Mouse (Mus musculus) liver, embryonic 11.5 days (tissue): ENCODE data around the gene Wdr62. TPM values are rescaled to one million over a fixed set of nuclear protein-coding genes. Genes with fewer than 3 reads are reported as not detected.

ENCODE experiments used
- ATAC-seq: fragments of 200-750 bp; cut with Nextera tagmentation; replicated peaks from 2 replicates; pipeline ENCODE4 v1.8.0; 2017; ENCODE audit warnings: moderate number of reproducible peaks, mild to moderate bottlenecking, moderate TSS enrichment, moderate library complexity; ENCODE audit not compliant: low FRiP score
- DNase-seq: peaks from one replicate; pipeline ENCODE4 v3.0.0-alpha.2; 2017; ENCODE audit warnings: low spot score
- H3K27ac ChIP-seq: fragments of 300-500 bp; sonication (generic); 2 replicates; pipeline ENCODE4 v1.5.1; 2014; ENCODE audit warnings: mild to moderate bottlenecking, low read depth, low read length, control low read depth
- H3K27me3 ChIP-seq: fragments of 300-500 bp; sonication (generic); replicated peaks from 2 replicates; pipeline ENCODE4 v1.6.1; 2014; ENCODE audit warnings: low read length, mixed read lengths; ENCODE audit not compliant: control insufficient read depth, insufficient read depth
- H3K36me3 ChIP-seq: fragments of 300-500 bp; sonication (generic); 2 replicates; pipeline ENCODE4 v1.6.1; 2014; ENCODE audit warnings: mild to moderate bottlenecking, low read length, moderate library complexity, mixed read lengths; ENCODE audit not compliant: control insufficient read depth, insufficient read depth
- H3K4me1 ChIP-seq: fragments of 300-500 bp; sonication (generic); replicated peaks from 2 replicates; pipeline ENCODE4 v1.6.1; 2014; ENCODE audit warnings: low read length, mixed read lengths; ENCODE audit not compliant: control insufficient read depth, insufficient read depth
- H3K4me2 ChIP-seq: fragments of 300-500 bp; sonication (generic); 2 replicates; pipeline ENCODE4 v1.6.1; 2014; ENCODE audit warnings: mild to moderate bottlenecking, control low read depth, moderate library complexity
- H3K4me3 ChIP-seq: fragments of 300-500 bp; sonication (generic); 2 replicates; pipeline ENCODE4 v1.5.1; 2014; ENCODE audit warnings: low read depth, low read length, control low read depth
- H3K9ac ChIP-seq: fragments of 300-500 bp; sonication (generic); 2 replicates; pipeline ENCODE4 v1.6.1; 2014; ENCODE audit warnings: low read depth, low read length, control low read depth
- H3K9me3 ChIP-seq: fragments of 300-500 bp; sonication (generic); 2 replicates; pipeline ENCODE4 v1.6.1; 2016; ENCODE audit warnings: low read length, inconsistent platforms, mixed read lengths; ENCODE audit not compliant: control insufficient read depth
- WGBS: fragments of 180-500 bp; shearing (Covaris S2); extraction: QIAGEN DNeasy Blood & Tissue Kit; methylation state at CpG from one replicate; pipeline ENCODE4 v1.1.7; 2014; 5-methylcytosine and 5-hydroxymethylcytosine counted together
- polyA plus RNA-seq: library from polyadenylated mRNA; unstranded; fragments of >200 nt; fragmentation: Nextera tagmentation; extraction: Ambion mirVana; gene quantifications from 2 replicates; pipeline ENCODE4 v1.2.1, GENCODE M21; 2014

Wdr62 gene
- polyA plus RNA-seq, 1 experiment from 2014 or later = 16.0 TPM

DNA sequence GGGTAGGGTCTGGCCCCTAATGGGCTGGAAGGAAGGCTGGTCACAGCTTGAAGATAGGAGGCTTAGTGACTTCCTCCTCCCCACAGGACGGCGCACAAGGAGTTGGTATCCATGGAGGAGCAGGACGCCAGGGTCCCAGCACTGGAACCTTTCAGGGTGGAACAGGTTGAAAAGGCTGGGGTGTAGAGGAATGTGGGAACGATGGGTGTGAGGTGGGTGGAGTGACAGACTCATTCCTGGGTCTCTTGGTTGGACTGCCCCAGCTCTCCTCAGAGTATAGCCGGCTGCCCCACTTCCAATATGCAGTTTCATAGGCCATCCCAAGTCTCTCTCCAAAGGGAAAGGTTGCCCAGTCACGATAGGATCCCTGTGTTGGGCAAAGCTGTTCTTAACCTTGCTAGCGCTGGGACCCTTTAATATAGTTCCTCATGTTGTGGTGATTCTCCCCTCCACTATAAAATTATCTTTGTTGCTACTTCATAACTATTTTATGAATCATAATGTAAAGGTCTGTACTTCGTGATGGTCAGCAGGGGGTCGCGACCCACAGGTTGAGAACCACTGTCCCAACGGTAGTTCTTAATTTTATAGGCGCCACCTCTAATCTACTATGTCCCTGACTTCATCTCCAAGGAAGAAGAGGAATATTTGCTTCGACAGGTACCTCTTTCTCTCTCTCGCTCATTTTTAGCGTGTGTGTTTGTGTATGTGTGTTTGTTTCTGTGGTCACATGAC, 29.3 kb upstream of the Wdr62 start:
- Histone ChIP-seq H3K4me3 (peak overlapping the region; percentile 63), H3K27me3 (no peaks in the 10 kb centered on the region), H3K9me3 (no peaks in the 10 kb centered on the region), H3K27ac (no peak overlapping the region), H3K9ac (peak overlapping the region; percentile 65), H3K4me2 (peak overlapping the region; percentile 95), H3K4me1 (peaks cover 18% of the 10 kb centered on the region), H3K36me3 (peaks cover 3% of the 10 kb centered on the region; the same call in 1 of the 2 replicates)
- 58% methylated on average over 15 of the region's 15 CpGs for WGBS
- DNase-seq (no peak), ATAC-seq (no peak)

DNA sequence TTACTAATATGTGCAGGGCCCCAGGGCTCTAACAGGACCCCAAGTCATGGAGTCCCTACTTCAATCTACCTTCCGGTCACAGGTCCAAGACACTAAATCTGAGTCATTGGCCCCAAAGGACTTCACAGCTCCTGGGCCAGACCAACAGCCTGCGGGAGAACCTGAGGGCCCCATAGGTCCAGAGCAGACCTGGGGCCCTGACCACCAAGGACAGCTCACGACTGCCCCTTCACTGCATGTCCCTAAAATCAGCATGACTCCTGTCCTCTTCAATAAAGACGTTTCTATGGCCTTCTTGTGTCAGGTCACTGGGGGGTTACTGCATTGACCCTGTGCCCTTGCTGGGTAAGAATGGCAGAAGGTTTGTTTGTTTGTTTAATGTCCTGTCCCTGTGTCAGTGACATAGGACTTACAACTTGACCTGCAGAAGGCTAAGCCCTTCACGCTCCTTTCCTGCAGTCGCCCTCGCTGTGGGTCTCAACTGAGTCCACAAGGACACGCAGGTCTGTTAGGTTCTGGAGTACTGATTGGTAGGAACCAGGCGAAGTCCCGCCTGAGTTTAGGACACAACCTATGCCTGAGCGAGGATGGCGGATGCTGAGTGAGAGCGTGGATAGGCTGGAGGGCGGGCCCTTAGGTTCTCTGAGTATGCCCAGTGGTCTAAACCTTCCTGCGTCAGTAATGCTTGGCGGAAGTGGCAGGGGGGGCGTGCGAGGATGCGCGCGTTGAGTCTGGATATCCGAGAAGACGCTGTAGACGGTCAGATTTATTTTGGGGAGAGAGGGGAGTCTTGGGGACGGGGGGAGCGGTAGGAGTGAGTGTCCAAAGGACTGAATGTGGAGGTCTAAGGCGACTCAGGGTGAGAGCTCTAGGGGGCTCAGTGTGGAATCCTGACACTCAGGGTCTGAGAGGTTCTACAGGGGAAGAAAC, 28.1 kb upstream of the Wdr62 start, which contains the start of gene Alkbh6:
Gene Alkbh6, plus strand, starts transcription at position 642 of the 930 bp plus-strand sequence.
- peak within 1 kb of the TSS; percentile 95 for H3K4me2 ChIP-seq
- no peaks in the 10 kb centered on the region for H3K9me3 ChIP-seq
- peak; percentile 100 for ATAC-seq
- H3K27ac ChIP-seq = peak within 1 kb of the TSS; percentile 26; the same call in 1 of the 2 replicates
- peaks cover 6% of the 10 kb centered on the region; the same call in 1 of the 2 replicates for H3K36me3 ChIP-seq
- peak; percentile 84 for DNase-seq
- peak within 1 kb of the TSS; percentile 65 for H3K9ac ChIP-seq
- H3K4me1 ChIP-seq = peaks cover 11% of the 10 kb centered on the region
- 5% methylated on average over 27 of the region's 27 CpGs for WGBS
- H3K27me3 ChIP-seq = no peaks in the 10 kb centered on the region
- H3K4me3 ChIP-seq = peak within 1 kb of the TSS; percentile 63

DNA sequence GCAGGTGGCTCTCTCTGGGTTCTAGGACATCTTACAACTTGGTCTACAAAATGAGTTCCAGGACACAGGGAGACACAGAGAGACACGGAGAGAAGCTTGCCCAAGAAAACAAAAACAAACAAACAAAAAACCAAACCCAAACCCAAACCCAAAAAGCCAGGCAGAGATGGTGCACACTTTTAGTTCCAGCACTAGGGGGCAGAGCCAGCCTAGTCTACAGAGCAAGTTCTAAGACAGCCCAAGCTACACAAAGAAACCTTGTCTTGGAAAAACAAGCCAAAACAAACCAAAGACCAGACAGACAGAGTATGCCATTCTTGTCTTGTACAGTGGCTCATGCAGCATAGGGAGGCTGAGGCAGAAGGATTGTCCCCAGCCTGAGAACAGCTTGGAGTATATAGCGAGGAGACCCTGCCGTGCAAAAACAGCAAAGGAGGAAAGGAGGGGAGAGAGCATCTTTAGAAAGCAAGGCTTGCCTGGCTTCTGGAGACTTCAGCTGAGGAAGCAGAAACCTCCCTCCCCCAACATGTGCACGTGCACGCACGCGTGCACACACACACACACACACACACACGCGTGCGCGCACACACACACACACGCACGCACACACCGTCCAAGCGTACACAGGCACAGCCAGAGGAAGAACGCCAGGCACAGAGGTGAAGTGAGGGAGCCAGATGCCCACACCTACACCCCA, 26.0 kb upstream of the Wdr62 start:
- Histone ChIP-seq H3K4me3 (no peak overlapping the region), H3K9me3 (no peaks in the 10 kb centered on the region), H3K9ac (no peak overlapping the region), H3K27me3 (no peaks in the 10 kb centered on the region), H3K27ac (no peak overlapping the region), H3K4me1 (peaks cover 11% of the 10 kb centered on the region), H3K36me3 (peaks cover 6% of the 10 kb centered on the region; the same call in 1 of the 2 replicates), H3K4me2 (no peak overlapping the region)
- no peak for ATAC-seq
- 87% methylated on average over 16 of the region's 16 CpGs for WGBS
- DNase-seq = no peak

DNA sequence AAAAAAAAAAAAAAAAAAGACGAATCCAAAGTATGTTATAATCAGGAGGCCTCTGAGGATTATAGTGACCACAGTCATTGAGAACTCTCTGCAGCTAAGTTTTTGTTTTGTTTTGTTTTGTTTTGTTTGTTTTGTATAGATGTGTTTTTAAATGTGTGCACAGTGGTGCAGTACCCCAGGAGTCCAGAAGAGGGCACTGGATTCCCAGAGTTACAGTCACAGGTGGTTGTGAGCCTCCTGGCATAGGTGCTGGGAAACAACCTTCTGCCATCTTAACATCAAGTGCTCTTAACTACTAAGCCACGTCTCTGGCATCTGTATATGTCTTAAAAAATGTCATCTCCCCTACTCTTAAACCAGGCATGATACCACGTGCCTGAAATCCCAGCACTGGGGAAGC, 20.7 kb upstream of the Wdr62 start:
- DNase-seq = no peak
- 0 out of 2 replicates have a peak, but pooled peaks cover 3% of the 10 kb centered on the region for H3K36me3 ChIP-seq

DNA sequence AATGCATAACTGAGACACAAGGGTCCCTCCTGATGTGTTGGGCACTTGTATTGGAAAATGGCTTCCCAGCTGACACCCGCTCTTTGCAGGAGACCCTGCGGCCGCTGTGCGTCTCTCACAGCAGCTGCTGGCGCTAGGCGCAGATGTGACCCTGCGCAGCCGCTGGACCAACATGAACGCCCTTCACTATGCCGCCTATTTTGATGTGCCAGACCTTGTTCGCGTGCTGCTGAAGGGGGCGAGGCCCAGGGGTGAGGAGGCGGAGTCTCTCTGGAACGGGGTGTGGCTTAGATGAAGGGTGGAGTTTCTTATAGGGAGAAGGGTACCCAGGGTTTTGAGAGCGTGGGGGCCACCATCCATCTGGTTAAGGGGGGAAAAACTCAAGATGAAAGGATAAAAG, 17.0 kb upstream of the Wdr62 start:
- no peaks in the 10 kb centered on the region for H3K9me3 ChIP-seq
- 68% methylated on average over 16 of the region's 16 CpGs for WGBS
- DNase-seq = no peak
- no peak overlapping the region for H3K27ac ChIP-seq
- H3K36me3 ChIP-seq = no peaks in the 10 kb centered on the region
- no peak overlapping the region for H3K4me3 ChIP-seq
- no peaks in the 10 kb centered on the region for H3K4me1 ChIP-seq
- H3K9ac ChIP-seq = no peak overlapping the region
- H3K4me2 ChIP-seq = no peak overlapping the region
- 0 out of 2 replicates have a peak, but pooled peaks cover 2% of the 10 kb centered on the region for H3K27me3 ChIP-seq
- no peak for ATAC-seq

More for the DNA sequence above, 20.7 kb upstream of the Wdr62 start:
- no peak overlapping the region for H3K27ac ChIP-seq
- H3K4me2 ChIP-seq = no peak overlapping the region
- no peak overlapping the region for H3K4me3 ChIP-seq
- H3K27me3 ChIP-seq = no peaks in the 10 kb centered on the region
- H3K9me3 ChIP-seq = no peaks in the 10 kb centered on the region
- WGBS = 25% methylated on average over 3 of the region's 3 CpGs
- H3K4me1 ChIP-seq = no peaks in the 10 kb centered on the region
- no peak overlapping the region for H3K9ac ChIP-seq
- no peak for ATAC-seq

DNA sequence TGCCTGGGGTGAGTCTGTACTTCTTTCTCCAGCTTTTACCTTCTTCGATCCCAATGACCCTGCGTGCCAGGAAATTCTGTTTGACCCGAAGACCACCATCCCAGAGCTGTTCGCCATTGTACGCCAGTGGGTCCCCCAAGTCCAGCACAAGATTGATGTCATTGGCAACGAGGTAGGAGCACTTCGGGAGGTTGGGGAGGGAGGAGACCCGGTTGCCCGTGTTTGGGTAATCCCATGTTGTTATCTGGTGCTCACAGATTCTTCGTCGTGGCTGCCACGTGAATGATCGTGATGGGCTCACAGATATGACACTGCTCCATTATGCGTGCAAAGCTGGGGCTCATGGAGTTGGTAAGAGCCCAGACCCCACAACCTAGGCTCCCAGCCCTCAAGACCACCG, 16.6 kb upstream of the Wdr62 start:
- no peak overlapping the region for H3K9ac ChIP-seq

DNA sequence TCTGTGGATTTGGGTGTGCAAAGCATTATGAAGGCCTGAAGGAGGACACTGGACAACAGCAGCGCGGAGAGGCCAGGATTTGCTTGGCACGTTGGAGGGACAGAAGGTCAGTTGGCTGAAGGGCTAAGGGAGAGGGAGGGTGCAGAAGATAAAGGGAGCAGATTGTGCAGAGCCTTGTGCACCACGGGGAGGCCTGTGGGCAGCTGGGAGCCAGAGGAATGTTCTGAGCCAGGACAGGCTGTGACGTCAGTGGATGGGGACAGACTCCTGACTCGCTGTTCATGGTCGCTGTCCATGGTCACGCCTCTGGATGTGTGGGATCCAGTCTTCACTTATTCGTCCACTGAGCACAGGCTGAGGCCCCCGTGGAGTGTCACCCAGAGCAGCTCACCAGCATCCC, 14.9 kb upstream of the Wdr62 start:
- Histone ChIP-seq H3K9ac (no peak overlapping the region), H3K9me3 (no peaks in the 10 kb centered on the region), H3K27ac (no peak overlapping the region), H3K4me2 (no peak overlapping the region), H3K27me3 (peaks cover 6% of the 10 kb centered on the region; the same call in 1 of the 2 replicates), H3K4me1 (no peaks in the 10 kb centered on the region), H3K4me3 (no peak overlapping the region), H3K36me3 (no peaks in the 10 kb centered on the region)
- WGBS = 45% methylated on average over 10 of the region's 10 CpGs
- DNase-seq (no peak), ATAC-seq (no peak)

More for the DNA sequence above, 16.6 kb upstream of the Wdr62 start:
- H3K27me3 ChIP-seq = 0 out of 2 replicates have a peak, but pooled peaks cover 2% of the 10 kb centered on the region
- H3K4me2 ChIP-seq = no peak overlapping the region
- H3K4me3 ChIP-seq = no peak overlapping the region
- no peaks in the 10 kb centered on the region for H3K4me1 ChIP-seq
- 76% methylated on average over 15 of the region's 15 CpGs for WGBS
- no peaks in the 10 kb centered on the region for H3K9me3 ChIP-seq
- ATAC-seq (no peak), DNase-seq (no peak)
- no peak overlapping the region for H3K27ac ChIP-seq
- no peaks in the 10 kb centered on the region for H3K36me3 ChIP-seq

DNA sequence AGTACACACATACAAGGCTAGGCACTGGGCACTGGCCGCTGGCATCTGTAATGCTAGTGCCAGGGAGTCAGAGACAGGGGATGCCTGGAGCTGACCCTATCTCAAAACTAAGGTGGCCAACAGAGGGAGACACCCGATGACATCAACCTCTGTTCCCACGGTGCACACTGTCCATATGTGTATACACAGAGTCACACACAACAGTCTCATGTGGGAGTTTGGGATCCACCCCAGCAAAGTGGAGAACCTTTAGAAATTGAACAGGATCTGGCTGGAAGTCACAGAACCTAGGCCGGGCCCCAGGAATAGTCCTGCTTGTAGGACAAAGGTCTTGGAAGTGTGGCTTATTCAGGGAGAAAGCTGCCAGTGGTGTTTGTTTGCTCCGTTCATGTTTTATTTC, 14.1 kb upstream of the Wdr62 start:
- ATAC-seq (no peak), DNase-seq (no peak)
- Histone ChIP-seq H3K9me3 (no peaks in the 10 kb centered on the region), H3K4me3 (no peak overlapping the region), H3K4me1 (no peaks in the 10 kb centered on the region), H3K9ac (no peak overlapping the region), H3K36me3 (no peaks in the 10 kb centered on the region), H3K4me2 (no peak overlapping the region), H3K27me3 (peaks cover 6% of the 10 kb centered on the region; the same call in 1 of the 2 replicates), H3K27ac (no peak overlapping the region)
- WGBS = 88% methylated on average over 5 of the region's 5 CpGs
